Mouse (Mus musculus) E14TG2a.4 (cell line): ENCODE data around the gene Prtg.

Experiments used
- CTCF ChIP-seq: conservative IDR thresholded peaks from 2 replicates; pipeline ENCODE4 v1.5.1; 2014; ENCODE audit warnings: low read length
- POU5F1 ChIP-seq: IDR thresholded peaks from 2 replicates; pipeline ENCODE4 v1.6.1; 2014; ENCODE audit warnings: low read length, borderline replicate concordance

GRCm38 (mm10) chr9:72837598-72838160, 31.0 kb downstream of the Prtg start:
- no peak for TF ChIP-seq CTCF
- TF ChIP-seq POU5F1 = no peak
